Mouse (Mus musculus) ovary, postnatal 36 days (tissue): Measurements from ENCODE around the gene Olfr1257.
"Not testable (repeated sequence)": the region's sequence is repeated elsewhere in the genome, so short reads cannot be mapped to it uniquely, and the experiment has no call there.

Experiments used
- DNase-seq: peaks from one replicate; pipeline ENCODE4 v3.0.0; 2022; ENCODE audit warnings: low spot score, mixed read lengths

Olfr1257 gene

GRCm38 (mm10) chr2:89878137-89878536 lies at the start of gene Olfr1257:
TSS of gene Olfr1257 (plus strand) at chr2:89878437.
- DNase-seq, result no peak

GRCm38 (mm10) chr2:89841455-89841854 lies 36.8 kb upstream of the Olfr1257 start, which contains the start of gene Olfr1256:
TSS of gene Olfr1256 (minus strand) at chr2:89841555.
- no peak for DNase-seq

GRCm38 (mm10) chr2:89848105-89848504 lies 30.1 kb upstream of the Olfr1257 start, which contains the start of gene Olfr48:
TSS of gene Olfr48 (minus strand) at chr2:89848205.
- no peak for DNase-seq

- DNase-seq, result no peak
Measured at GRCm38 (mm10) chr2:89849230-89849629, 29.0 kb upstream of the Olfr1257 start.

- DNase-seq, result not testable (repeated sequence)
Measured at GRCm38 (mm10) chr2:89912616-89913015, 34.4 kb downstream of the Olfr1257 start.

- DNase-seq, result no peak
Measured at GRCm38 (mm10) chr2:89927009-89927408, 48.8 kb downstream of the Olfr1257 start, which contains the start of gene Olfr1258. TSS of gene Olfr1258 (plus strand) at chr2:89927309.
